Mouse (Mus musculus) cerebellum, adult 2 months (tissue): ENCODE data around the gene Caln1.

Source experiments
- CTCF ChIP-seq: fragments of 200-500 bp; IDR thresholded peaks from 2 replicates; pipeline ENCODE4 v1.5.1; 2011; ENCODE audit warnings: low read depth, mild to moderate bottlenecking, control low read depth, low read length, moderate library complexity, borderline replicate concordance; ENCODE audit not compliant: insufficient read depth
- POLR2A ChIP-seq: fragments of 200-500 bp; IDR thresholded peaks from 2 replicates; pipeline ENCODE4 v1.6.1; 2011; ENCODE audit warnings: low read length, control low read depth, borderline replicate concordance; ENCODE audit not compliant: insufficient read depth

DNA sequence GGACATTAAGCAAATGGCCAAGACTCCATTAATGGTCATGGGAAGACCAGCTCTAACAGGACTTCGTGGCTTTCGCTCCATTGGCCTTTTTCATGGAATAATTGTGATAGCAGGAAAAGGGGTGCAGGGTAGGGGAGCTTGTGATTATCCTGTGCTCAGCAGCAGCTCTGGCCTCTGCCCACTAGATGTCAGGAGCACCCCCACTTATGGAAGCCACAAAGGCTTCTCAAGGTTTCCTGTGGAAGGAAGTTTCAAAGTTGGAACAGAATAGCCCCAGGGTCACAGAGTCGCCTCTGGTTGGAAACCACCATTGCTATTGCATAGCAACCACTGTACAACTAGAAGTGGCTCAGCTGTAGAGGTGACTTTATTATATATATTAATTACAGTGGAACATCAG, 48.8 kb upstream of the Caln1 start:
- TF ChIP-seq CTCF (peak; percentile 75), POLR2A (no peak)
